Mouse (Mus musculus) embryonic fibroblast, embryonic 13.5 days (primary cell): Measurements from ENCODE around the gene Enc1.

Source experiments
- CTCF ChIP-seq: IDR thresholded peaks from 2 replicates; pipeline ENCODE4 v1.5.1; 2011; ENCODE audit warnings: mild to moderate bottlenecking, control low read depth, low read length, moderate library complexity, borderline replicate concordance; ENCODE audit not compliant: insufficient read depth
- POLR2A ChIP-seq: IDR thresholded peaks from 2 replicates; pipeline ENCODE4 v1.6.1; 2011; ENCODE audit warnings: low read depth, mild to moderate bottlenecking, control low read depth, low read length, moderate library complexity

GRCm38 (mm10) chr13:97246217-97246616, 5.3 kb downstream of the Enc1 start:
- no peak for TF ChIP-seq CTCF
- no peak for TF ChIP-seq POLR2A
